Mouse (Mus musculus) sigmoid colon, adult 10 weeks (tissue): ENCODE data around the gene Zfp93. TPM values are rescaled to one million over a fixed set of nuclear protein-coding genes. Genes with fewer than 3 reads are reported as not detected.

Experiments
- polyA plus RNA-seq: library from polyadenylated mRNA; stranded (reverse); fragments of 350-450 nt; fragmentation: Illumina TruSeq; extraction: RNeasy Lipid Tissue Mini Kit (QIAGEN cat#74804); gene quantifications from one replicate; pipeline ENCODE4 v1.2.3, GENCODE M21; 2014; ENCODE audit warnings: low read depth, low replicate concordance

Zfp93 gene
- 3.0 TPM for polyA plus RNA-seq

GRCm38 (mm10) chr7:24270288-24270672 is at the start of gene Zfp93:
Zfp93 (plus strand) TSS chr7:24270420.

DNA sequence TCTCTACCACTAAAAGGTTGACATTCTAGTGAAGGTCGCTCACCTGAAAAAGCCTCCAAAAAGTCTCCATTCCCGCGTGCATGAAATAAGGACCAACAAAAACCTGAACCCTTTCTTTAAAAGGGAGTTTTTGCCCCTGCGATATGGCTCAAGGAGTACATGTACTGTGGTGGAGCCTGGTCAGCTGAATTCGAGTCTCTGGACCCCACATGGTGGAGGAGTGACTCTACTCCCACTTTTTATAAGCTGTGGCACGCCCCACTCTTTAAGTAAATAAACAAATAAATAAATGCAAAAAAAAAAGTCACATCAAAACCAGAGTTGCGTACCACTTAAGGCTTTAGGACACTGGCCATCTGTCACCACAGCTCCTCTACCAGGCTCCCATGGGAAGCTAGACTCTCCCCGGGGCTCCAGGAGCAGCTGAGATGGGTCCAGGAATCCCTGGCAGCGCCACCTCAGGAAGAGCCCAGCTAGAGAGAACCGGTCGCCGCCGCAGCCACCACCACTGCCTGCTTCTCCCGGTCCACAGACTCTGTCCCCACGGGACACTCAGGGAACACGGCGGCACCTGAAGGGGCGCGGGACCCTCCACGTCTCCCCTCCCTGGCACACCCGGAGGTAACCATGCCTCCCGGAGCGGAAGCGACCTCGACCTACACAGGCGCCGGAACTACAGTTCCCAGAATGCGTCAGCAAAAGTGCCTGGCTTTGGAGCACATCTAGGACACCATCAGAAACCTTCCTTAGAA is 33.0 kb upstream of the Zfp93 start, which contains the start of gene Zfp109:
Zfp109 (minus strand) TSS at position 521 of the 752 bp plus-strand sequence.

DNA sequence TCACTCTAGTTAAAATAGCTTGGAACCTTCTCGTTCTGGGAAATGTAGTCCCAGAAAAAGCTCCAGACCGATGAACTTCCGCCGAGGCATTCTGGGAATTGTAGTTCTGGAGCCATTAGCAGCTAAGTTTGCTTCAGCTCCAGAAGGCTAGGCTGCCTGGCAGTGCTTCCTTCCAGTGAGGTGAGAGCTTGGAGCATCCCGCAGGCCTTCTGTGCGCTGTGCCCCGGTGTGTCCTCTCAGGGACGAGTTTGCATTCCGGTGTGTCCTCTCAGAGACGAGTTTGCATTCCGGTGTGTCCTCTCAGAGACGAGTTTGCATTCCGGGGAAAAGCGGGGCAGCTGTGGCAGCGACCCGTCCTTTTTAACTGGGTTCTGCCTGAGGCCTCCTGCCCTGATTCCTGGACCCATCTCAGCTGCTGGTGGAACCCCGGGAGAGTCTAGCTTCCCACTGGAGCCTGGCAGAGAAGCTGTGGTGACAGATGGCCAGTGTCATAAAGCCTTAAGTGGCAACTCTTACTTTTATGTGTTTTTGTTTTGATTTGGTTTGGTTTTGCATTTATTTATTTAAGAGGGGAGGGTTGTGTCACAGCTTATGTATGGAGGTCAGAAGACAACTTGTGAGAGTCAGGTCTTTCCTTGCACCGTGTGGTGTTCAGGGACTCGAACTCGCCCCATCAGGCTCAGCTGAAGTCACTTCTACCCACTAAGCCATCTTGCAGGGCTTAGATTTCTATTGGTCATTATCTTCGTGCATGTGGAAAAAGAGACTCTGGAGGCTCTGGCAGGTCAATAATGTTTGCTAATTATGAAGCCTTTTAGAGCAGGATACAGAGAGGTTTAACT is 15.4 kb upstream of the Zfp93 start, which contains the start of gene Zfp108:
Zfp108 (plus strand) TSS at position 162 of the 842 bp plus-strand sequence.

GRCm38 (mm10) chr7:24300771-24301282 is 30.6 kb downstream of the Zfp93 start, which contains the start of gene Zfp61:
Zfp61 (minus strand) TSS chr7:24301232.

GRCm38 (mm10) chr7:24316567-24317092 is 46.4 kb downstream of the Zfp93 start, which contains the start of gene Zfp94:
Zfp94 (minus strand) TSS chr7:24316666.

Other genes starting within 250 kb of the Zfp93 start
- not detected for gene Vmn1r183, start 217.2 kb upstream of the Zfp93 start, polyA plus RNA-seq
- gene Zfp180, start 188.5 kb upstream of the Zfp93 start, polyA plus RNA-seq: 12.2 TPM
- 1.7 TPM for gene Zfp112, start 158.1 kb upstream of the Zfp93 start, polyA plus RNA-seq
- 7.3 TPM for gene Zfp235, start 136.3 kb upstream of the Zfp93 start, polyA plus RNA-seq
- gene Zfp114, start 95.4 kb upstream of the Zfp93 start, polyA plus RNA-seq: 0.50 TPM
- 9.3 TPM for gene Zfp111, start 59.0 kb upstream of the Zfp93 start, polyA plus RNA-seq
- gene Zfp109, start 32.9 kb upstream of the Zfp93 start, polyA plus RNA-seq: 3.1 TPM
- gene Zfp108, start 15.6 kb upstream of the Zfp93 start, polyA plus RNA-seq: 2.7 TPM
- gene Zfp61, start 30.8 kb downstream of the Zfp93 start, polyA plus RNA-seq: 6.9 TPM
- 0.85 TPM for gene Zfp94, start 46.2 kb downstream of the Zfp93 start, polyA plus RNA-seq
- gene Tescl, start 63.5 kb downstream of the Zfp93 start, polyA plus RNA-seq: not detected
- not detected for gene Lypd5, start 78.8 kb downstream of the Zfp93 start, polyA plus RNA-seq
- 1.0 TPM for gene Kcnn4, start 99.8 kb downstream of the Zfp93 start, polyA plus RNA-seq
- gene Smg9, start 129.2 kb downstream of the Zfp93 start, polyA plus RNA-seq: not detected
- gene Irgc1, start 181.9 kb downstream of the Zfp93 start, polyA plus RNA-seq: not detected
- gene Plaur, start 192.1 kb downstream of the Zfp93 start, polyA plus RNA-seq: 1.7 TPM
- 0.19 TPM for gene Cadm4, start 211.6 kb downstream of the Zfp93 start, polyA plus RNA-seq
- gene Zfp428, start 236.6 kb downstream of the Zfp93 start, polyA plus RNA-seq: not detected
- gene AC161166.1, start 242.0 kb downstream of the Zfp93 start, polyA plus RNA-seq: not detected